Mouse (Mus musculus): ENCODE data around the gene Arhgap45.

GRCm38 (mm10) chr10:80070837-80071515 lies 54.5 kb downstream of the Arhgap45 start:
- peak; percentile 11; the same call in 1 of the 2 replicates for TF ChIP-seq CTCF (IDR thresholded peaks at IDR 0.05)
- peak; percentile 95 for TF ChIP-seq EP300 (IDR thresholded peaks at IDR 0.05)

Data from lung, postnatal 0 days (tissue).